Mouse (Mus musculus) natural killer cell, adult 2 months (primary cell): ENCODE data around the gene Nf2.

Source experiments
- DNase-seq, 2 experiments: peaks; one replicate each; pipeline ENCODE4 v3.0.0; 2022; ENCODE audit warnings: low spot score in 2 of 2

Nf2 gene

DNA sequence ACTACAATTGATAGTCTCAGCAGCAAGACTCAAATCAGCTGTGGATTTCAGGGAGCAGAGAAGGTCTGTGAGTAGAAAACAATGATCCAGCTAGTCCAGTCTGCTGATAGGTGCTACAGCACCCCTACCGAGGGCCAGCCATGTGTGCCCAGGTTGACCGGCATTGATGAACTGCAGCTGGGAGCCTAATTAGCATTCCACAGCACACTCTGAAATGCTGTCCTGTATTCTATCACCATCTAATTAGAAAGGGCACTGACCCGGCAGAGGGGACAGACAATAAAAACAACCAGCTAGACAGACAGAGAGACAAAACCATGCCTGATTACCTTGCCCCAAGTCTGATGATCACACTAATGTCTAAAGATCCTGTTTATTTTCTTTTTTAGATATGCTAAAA, 56.3 kb downstream of the Nf2 start:
- DNase-seq: no peak

DNA sequence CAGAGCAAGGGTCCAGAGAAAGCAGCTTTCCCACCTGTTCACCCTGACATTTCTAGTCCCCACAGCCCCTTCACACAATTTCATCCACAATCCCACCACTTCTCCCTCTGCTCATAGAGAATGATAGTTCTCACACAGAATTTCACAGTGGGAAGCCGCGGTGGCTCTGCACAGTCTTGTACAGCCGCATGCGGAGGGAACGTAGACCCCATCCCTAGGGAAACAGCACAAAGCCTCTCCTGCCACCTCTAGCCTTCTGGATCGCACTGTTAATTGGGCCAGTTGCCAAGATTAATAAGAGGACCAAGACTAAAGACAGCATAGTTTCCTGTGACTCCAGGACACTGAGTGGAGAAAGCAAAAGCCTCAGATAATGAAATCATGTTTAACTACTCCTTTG, 57.8 kb downstream of the Nf2 start:
- DNase-seq: no peak

GRCm38 (mm10) chr11:4789691-4790090, 59.6 kb downstream of the Nf2 start:
- DNase-seq: no peak

DNA sequence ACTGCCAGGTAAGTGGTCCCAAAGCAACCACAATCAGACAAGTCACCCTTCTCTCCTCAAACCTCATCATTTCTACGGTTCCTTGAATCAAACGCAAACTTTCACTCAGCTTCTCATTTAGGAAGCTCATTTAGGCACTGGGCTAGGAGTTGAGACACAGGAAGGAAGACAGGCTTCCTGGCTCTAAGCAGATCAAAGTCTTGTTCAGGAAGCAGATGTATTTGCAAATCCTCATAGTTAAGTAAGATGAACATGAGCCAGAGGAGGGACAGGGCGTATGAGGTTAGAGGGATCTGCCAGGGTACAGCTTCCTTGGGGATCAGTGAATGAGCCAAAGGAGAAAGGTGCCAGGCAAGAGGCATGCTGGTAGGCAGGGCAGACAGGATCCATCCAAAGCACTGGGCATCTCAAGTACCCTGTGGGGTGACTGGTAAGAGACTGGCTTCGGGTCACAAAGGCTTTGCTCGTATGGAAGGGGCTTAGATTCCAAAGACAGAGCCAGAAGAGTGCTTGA, 64.7 kb downstream of the Nf2 start:
- DNase-seq: no peak

DNA sequence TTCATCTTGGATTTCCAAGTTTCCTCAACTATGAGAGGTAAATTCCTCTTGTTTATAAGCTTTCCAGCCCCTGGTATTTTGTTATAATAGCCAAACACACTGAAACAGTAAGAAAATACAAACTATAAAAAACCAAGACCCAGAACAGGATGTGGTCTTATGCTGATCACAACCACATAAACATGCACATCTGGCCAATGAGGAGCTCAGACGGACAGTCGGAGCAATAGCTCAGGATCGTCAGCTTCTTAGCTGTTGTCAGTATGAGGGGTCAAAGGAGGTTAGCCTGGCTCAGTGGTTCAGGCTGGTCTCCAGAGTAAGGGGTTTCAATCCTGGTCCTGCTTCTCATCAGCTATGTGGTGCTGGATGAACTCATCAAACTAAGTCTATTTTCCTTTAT, 66.2 kb downstream of the Nf2 start:
- DNase-seq: no peak

DNA sequence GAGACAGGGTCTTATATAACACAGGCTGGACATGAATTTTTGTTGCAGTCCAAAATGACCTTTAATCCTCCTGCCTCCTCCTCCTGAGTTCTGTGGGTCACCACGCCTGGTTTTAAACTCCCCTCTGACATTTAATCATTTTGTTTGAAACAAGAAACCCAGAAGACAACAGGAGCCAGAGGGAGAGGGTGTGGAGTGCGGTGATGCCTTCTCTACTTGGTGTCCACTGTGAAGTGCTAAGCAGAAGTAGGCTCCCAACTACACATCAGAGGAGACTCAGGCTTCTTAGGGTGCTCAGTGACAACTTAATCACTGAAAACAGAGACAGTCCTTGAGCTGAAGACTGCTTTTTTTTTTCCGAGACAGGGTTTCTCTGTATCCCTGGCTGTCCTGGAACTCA, 68.4 kb downstream of the Nf2 start:
- no peak for DNase-seq

DNA sequence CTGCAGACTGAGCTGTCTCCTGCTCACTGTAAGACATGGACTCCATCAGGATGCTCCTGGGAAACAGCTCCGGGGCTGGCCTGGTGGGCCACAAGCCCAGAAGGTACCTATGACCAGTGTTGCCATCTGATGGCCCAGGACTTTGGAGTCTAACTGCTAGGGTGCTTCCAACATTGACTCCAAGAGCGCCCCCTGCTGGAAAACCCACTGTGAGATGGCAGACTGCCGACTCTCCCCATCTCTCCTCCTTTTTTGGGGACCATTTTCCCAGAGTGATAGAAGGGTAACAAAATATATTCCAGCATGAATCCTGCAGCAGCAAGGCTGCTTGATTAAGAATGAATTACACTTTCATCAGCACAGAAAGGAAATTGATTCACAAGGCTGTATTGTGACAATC, 76.4 kb downstream of the Nf2 start:
- peak; percentile 15 to 47 for DNase-seq

- DNase-seq: no peak
Observed at GRCm38 (mm10) chr11:4771756-4772155, 77.6 kb downstream of the Nf2 start.

DNA sequence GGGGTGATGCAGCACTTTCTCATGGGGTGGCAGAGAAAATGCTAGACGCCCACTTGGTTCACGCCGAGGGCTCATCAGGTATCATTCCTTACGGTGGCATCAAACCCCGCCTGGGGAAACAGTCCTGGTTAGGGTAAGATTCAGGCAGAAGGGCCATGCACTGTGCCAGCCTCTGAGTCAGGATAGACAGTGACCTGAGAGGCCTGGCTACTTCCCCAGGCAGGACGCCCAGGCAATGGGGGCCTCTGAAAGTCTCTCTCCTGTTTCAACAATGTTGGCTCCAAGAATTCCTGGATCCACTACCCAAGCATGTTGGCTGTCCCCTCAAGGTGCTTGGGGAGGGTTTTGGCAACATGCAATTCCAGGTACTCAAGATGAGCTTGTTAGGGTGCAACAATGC, 79.5 kb downstream of the Nf2 start:
- DNase-seq: no peak

GRCm38 (mm10) chr11:4769293-4769692, 80.0 kb downstream of the Nf2 start:
- DNase-seq: no peak

GRCm38 (mm10) chr11:4768399-4768798, 80.9 kb downstream of the Nf2 start:
- DNase-seq: no peak

GRCm38 (mm10) chr11:4764476-4764875, 84.9 kb downstream of the Nf2 start:
- no peak for DNase-seq

- DNase-seq: no peak
Observed at GRCm38 (mm10) chr11:4763631-4764030, 85.7 kb downstream of the Nf2 start.

DNA sequence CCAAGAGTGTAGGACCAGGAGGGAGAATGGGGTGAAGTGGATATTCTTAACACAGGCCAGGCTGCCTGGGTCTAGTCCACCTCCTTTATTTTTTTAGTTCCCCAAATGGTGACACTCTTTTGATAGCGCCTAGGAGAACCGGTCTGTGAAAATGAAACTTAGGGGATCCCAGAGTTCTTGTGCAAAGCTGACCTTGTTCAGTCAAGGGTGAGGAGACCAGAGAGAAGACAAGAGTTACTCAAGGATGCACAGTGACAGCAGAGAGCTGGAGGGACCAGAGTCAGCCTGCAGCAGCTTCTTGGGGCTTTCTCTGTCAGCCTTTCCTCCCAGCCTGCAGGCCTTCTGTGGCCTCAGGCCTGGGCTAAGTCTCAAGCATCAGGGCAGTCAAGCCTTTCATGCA, 86.8 kb downstream of the Nf2 start:
- DNase-seq: no peak

GRCm38 (mm10) chr11:4761991-4762390, 87.3 kb downstream of the Nf2 start:
- no peak for DNase-seq

DNA sequence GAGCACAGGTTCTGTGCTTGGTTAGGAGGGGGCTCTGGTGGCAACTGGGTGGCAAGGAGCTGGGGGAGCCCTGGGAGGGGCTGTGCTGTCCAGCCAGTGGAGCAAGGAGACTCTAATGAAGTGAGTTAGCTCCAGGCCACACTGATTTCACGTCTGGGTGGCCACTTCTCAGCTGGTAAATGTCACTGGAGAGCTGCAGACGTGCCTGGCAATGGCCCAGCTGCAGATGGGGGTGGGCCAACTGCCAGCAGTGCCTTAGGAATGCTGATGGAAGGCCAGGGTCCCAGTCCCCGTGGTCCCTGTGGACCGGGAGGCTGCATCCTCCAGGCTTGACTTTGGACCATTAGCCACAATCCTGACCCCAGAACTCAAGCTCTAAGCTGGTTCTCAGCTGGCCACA, 88.9 kb downstream of the Nf2 start:
- no peak for DNase-seq

DNA sequence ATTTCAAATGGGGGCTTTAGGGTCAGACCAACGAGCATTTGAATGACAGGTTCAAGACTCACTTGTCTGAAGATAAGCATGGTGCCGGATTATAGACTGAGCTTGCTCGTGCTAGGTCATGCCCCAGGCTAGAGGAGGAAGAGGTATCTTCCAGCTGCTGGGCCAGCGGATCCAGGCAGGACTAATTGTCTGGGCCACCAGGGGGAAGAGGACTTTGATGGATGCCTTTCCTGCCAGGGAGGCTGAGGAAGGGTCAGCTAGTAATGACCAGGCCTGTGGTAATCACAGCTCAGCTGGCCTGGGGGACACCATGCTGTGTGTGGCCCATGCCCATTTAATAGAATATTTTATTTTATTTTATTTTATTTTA, 91.6 kb downstream of the Nf2 start:
- no peak for DNase-seq

GRCm38 (mm10) chr11:4756984-4757788, 92.2 kb downstream of the Nf2 start:
- no peak for DNase-seq

DNA sequence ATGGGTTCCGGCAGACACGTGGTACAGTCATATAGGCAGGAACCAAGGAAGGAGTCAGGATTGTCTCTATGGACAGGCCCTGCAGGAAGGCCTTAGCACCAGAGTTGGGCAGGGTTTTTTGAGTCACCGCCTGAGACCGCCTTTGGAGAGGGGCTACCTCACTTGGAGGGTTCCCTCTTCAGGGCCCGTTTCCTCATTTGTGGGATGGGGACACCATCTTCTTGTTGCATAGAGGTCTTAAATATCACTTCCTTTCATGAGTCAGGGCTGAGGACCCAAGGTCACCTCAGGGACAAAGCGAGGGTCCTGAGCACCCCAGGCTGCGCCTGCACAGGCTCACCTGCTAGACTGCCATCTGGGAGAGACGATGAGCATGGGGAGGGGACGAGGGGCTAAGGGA, 92.9 kb downstream of the Nf2 start:
- DNase-seq: no peak

GRCm38 (mm10) chr11:4754867-4755266, 94.5 kb downstream of the Nf2 start:
- no peak for DNase-seq

DNA sequence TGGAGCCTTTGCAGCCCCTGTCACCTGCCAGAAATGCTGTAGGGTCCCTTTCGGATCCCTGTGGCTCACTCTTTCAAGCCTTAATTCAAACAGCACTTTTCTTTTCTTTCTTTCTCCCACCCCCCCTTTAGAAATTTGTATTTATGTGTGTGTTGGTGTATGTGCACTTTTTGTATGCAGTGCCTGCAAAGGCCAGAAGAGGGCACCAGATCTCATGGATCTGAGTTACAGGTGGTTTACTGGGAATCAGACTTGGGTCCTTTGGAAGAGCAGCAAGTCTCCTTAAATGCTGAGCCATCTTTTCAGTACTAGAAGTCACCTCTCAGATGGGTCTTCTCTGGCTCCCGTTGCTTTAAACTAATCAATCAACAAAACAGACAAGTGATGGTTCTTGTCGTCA, 95.3 kb downstream of the Nf2 start:
- DNase-seq: no peak

DNA sequence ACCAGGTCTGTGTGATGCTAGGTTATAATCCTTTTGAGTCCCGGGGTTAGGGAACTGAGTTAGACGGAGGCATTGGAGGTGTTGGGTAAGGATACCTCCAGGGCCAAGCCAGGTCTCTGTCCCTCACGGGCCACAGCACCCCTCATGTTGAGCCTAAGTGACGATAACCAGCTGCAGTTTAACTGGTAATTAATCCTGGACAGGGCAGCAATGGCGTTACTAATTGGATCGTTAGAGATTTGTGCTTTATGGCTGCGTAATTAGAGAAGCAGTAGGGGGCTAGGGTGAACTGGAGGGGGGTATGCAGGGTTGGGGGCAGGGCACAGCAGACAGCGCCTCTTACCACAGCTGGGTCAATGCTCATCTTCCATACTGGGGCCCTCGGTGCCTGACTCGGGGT, 96.5 kb downstream of the Nf2 start:
- no peak for DNase-seq

DNA sequence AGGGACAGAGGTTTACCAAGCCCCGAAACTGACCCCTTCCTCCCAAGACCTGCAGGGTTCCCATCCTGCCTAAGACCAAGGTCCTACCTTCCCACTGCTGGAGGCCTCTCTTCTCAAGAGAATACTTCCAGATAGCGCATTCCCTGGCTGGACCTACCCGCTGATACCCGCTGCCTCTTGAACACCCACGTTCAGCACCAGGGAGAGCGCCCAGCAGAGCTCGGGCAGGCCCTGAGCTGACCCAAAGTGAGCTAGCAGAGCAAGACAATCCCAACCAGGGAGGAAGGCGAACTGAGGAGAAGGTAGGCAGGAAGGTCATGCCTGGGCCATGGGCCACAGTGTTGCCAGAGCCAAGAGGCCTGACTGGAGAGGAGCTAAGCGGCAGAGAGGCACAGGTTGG, 99.1 kb downstream of the Nf2 start:
- DNase-seq: no peak

DNA sequence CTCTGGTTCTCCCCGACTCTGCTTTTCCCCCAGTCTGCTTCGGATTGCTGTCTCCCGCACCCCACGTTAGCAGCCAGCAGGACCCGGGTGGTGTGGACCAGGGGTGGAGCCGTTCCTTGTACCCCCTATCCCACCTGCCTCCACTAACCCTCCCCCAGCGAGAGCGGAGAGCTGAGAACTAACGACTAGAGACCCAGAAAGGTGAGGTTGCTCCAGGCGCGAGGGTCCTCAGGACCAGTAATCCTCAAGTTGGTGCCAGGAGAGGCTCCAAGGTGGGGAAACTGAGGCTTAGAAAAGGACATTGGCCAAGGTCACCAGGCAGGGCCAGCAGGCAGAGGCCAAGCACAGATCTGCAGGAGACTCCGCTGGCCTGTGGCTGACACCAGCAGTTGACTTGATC, 102.1 kb downstream of the Nf2 start:
- no peak for DNase-seq
